Mouse (Mus musculus) activated CD4-positive, CD25-positive, alpha-beta regulatory T cell, adult 9 weeks (primary cell): Measurements from ENCODE around the gene Pawr. TPM values are rescaled to one million over a fixed set of nuclear protein-coding genes. Genes with fewer than 3 reads are reported as not detected.

Source experiments
- polyA plus RNA-seq: library from polyadenylated mRNA; unstranded; fragments of 100-300 nt; shearing (Covaris generic); gene quantifications from one replicate; pipeline ENCODE4 v1.2.1, GENCODE M21; 2017

Gene Pawr
- polyA plus RNA-seq = not detected

DNA sequence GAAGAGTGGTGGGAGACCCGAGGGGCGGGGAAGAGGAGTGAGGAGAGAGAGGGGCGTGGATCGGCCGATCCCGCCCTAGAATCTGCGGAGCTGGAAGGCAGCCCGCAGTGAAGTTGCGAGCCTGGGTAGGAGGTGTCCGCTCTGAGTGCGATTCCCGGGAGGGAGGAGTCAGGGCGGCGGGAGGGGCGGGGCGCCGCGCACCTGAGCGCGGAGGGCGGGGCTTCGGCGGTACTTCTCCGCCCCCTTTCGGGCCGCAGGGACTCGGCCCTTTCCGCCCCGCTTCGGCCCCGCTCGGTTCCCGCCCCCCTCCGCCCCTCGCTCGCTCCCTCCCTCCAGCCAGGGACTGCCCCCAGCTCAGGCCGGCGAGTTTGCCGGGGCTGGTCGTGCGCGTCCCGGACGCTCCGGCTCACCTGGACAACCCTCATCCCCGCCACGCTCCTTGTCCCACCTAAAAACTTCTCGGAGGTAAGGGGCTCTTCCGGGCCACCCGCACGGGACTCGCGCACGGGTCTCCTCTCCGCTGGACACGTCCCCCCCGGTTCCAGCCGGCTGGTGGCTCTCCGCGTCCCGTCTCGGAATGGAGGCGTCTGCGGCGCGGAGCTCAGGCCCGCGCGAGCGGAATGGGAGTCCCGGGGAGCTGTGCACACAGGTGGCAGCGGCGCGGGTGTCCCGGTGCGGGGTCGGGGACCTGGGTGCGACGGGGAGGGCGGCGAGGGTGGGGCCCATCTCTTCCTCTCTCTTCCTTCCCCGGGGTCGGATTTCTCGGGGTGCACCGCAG, at the start of gene Pawr:
TSS of gene Pawr (plus strand) at position 338 of the 778 bp plus-strand sequence.

Other genes starting within 250 kb of the Pawr start
- 119 TPM for gene Ppp1r12a, start 169.9 kb upstream of the Pawr start, polyA plus RNA-seq